Mouse (Mus musculus): ENCODE measurements around the gene Lingo1.

- TF ChIP-seq POLR2A (IDR thresholded peaks at IDR 0.05; ENCODE audit: insufficient read depth, low read length) (no peak), CTCF (IDR thresholded peaks at IDR 0.05; ENCODE audit: low read depth, low read length) (no peak), EP300 (IDR thresholded peaks at IDR 0.05; ENCODE audit: insufficient read depth, low read depth, low read length) (no peak)
Observed at GRCm38 (mm10) chr9:56748056-56748455, 48.2 kb downstream of the Lingo1 start.
